Mouse (Mus musculus): ENCODE data around the gene Tmem116.
"Not testable (repeated sequence)": the region's sequence is repeated elsewhere in the genome, so short reads cannot be mapped to it uniquely, and the experiment has no call there.

Gene Tmem116

GRCm38 (mm10) chr5:121462171-121462502 is 10.4 kb downstream of the Tmem116 start:
- DNase-seq (ENCODE audit: low read depth, low spot score): no peak

- no peak for DNase-seq (ENCODE audit: low read depth, low spot score)
Observed at GRCm38 (mm10) chr5:121462967-121463366, 11.3 kb downstream of the Tmem116 start.

- DNase-seq (ENCODE audit: low read depth, low spot score): no peak
Observed at GRCm38 (mm10) chr5:121463601-121464250, 12.0 kb downstream of the Tmem116 start.

GRCm38 (mm10) chr5:121469566-121469965 is 17.9 kb downstream of the Tmem116 start:
- DNase-seq (ENCODE audit: low read depth, low spot score): no peak

- DNase-seq (ENCODE audit: low read depth, low spot score): peak; percentile 51
Observed at GRCm38 (mm10) chr5:121472411-121472810, 20.7 kb downstream of the Tmem116 start.

GRCm38 (mm10) chr5:121474610-121475009 is 22.9 kb downstream of the Tmem116 start:
- no peak for DNase-seq (ENCODE audit: low read depth, low spot score)

GRCm38 (mm10) chr5:121476040-121476439 is 24.3 kb downstream of the Tmem116 start:
- no peak for DNase-seq (ENCODE audit: low read depth, low spot score)

GRCm38 (mm10) chr5:121477680-121478079 is 26.0 kb downstream of the Tmem116 start:
- DNase-seq (ENCODE audit: low read depth, low spot score): peak; percentile 76

GRCm38 (mm10) chr5:121484801-121485200 is 33.1 kb downstream of the Tmem116 start:
- no peak for DNase-seq (ENCODE audit: low read depth, low spot score)

- DNase-seq (ENCODE audit: low read depth, low spot score): no peak
Observed at GRCm38 (mm10) chr5:121493305-121493704, 41.6 kb downstream of the Tmem116 start.

- no peak for DNase-seq (ENCODE audit: low read depth, low spot score)
Observed at GRCm38 (mm10) chr5:121500719-121501118, 49.0 kb downstream of the Tmem116 start.

GRCm38 (mm10) chr5:121501424-121501996 is 49.8 kb downstream of the Tmem116 start:
- DNase-seq (ENCODE audit: low read depth, low spot score): not testable (repeated sequence)

GRCm38 (mm10) chr5:121503231-121503630 is 51.5 kb downstream of the Tmem116 start, which contains the start of gene Adam1b:
TSS of gene Adam1b (minus strand) at chr5:121503435.
- DNase-seq (ENCODE audit: low read depth, low spot score): no peak

GRCm38 (mm10) chr5:121506846-121507245 is 55.2 kb downstream of the Tmem116 start:
- peak; percentile 51 for DNase-seq (ENCODE audit: low read depth, low spot score)

- no peak for DNase-seq (ENCODE audit: low read depth, low spot score)
Observed at GRCm38 (mm10) chr5:121510009-121510408, 58.3 kb downstream of the Tmem116 start.

GRCm38 (mm10) chr5:121518983-121519382 is 67.3 kb downstream of the Tmem116 start:
- DNase-seq (ENCODE audit: low read depth, low spot score): no peak

- DNase-seq (ENCODE audit: low read depth, low spot score): not testable (repeated sequence)
Observed at GRCm38 (mm10) chr5:121519758-121520157, 68.1 kb downstream of the Tmem116 start.

GRCm38 (mm10) chr5:121525774-121526450 is 74.2 kb downstream of the Tmem116 start:
- DNase-seq (ENCODE audit: low read depth, low spot score): no peak

- DNase-seq (ENCODE audit: low read depth, low spot score): no peak
Observed at GRCm38 (mm10) chr5:121526526-121526925, 74.8 kb downstream of the Tmem116 start.

- DNase-seq (ENCODE audit: low read depth, low spot score): peak; percentile 73
Observed at GRCm38 (mm10) chr5:121526961-121527360, 75.3 kb downstream of the Tmem116 start.

- DNase-seq (ENCODE audit: low read depth, low spot score): peak; percentile 85
Observed at GRCm38 (mm10) chr5:121534521-121534920, 82.8 kb downstream of the Tmem116 start.

- no peak for DNase-seq (ENCODE audit: low read depth, low spot score)
Observed at GRCm38 (mm10) chr5:121535116-121535515, 83.4 kb downstream of the Tmem116 start.
